Mouse (Mus musculus) limb, embryonic 11.5 days (tissue): ENCODE measurements around the gene AA986860. TPM values are rescaled to one million over a fixed set of nuclear protein-coding genes. Genes with fewer than 3 reads are reported as not detected.

Source experiments
- ATAC-seq: fragments of 200-750 bp; cut with Nextera tagmentation; 2 replicates; pipeline ENCODE4 v1.8.0; 2017; ENCODE audit warnings: low read depth; ENCODE audit not compliant: insufficient number of reproducible peaks, low FRiP score, low TSS enrichment
- DNase-seq: peaks from one replicate; pipeline ENCODE4 v3.0.0-alpha.2; 2015; ENCODE audit warnings: low spot score
- H3K27ac ChIP-seq: fragments of 300-500 bp; sonication (generic); replicated peaks from 2 replicates; pipeline ENCODE4 v1.5.1; 2014; ENCODE audit warnings: low read depth, mild to moderate bottlenecking, low read length
- H3K27me3 ChIP-seq: fragments of 300-500 bp; sonication (generic); 2 replicates; pipeline ENCODE4 v1.6.1; 2014; ENCODE audit warnings: mild to moderate bottlenecking, low read length, mixed read lengths; ENCODE audit not compliant: control insufficient read depth, insufficient read depth
- H3K36me3 ChIP-seq: fragments of 300-500 bp; sonication (generic); 2 replicates; pipeline ENCODE4 v1.6.1; 2014; ENCODE audit warnings: mild to moderate bottlenecking, low read length, moderate library complexity, mixed read lengths; ENCODE audit not compliant: control insufficient read depth, insufficient read depth
- H3K4me1 ChIP-seq: fragments of 300-500 bp; sonication (generic); 2 replicates; pipeline ENCODE4 v1.6.1; 2014; ENCODE audit warnings: low read length, mixed read lengths; ENCODE audit not compliant: control insufficient read depth, insufficient read depth
- H3K4me2 ChIP-seq: fragments of 300-500 bp; sonication (generic); 2 replicates; pipeline ENCODE4 v1.6.1; 2014; ENCODE audit warnings: low read depth, mild to moderate bottlenecking, moderate library complexity; ENCODE audit not compliant: severe bottlenecking
- H3K4me3 ChIP-seq: fragments of 300-500 bp; sonication (generic); 2 replicates; pipeline ENCODE4 v1.5.1; 2014; ENCODE audit warnings: low read depth, low read length
- H3K9ac ChIP-seq: fragments of 300-500 bp; sonication (generic); 2 replicates; pipeline ENCODE4 v1.6.1; 2014; ENCODE audit warnings: mild to moderate bottlenecking, low read length
- H3K9me3 ChIP-seq: fragments of 300-500 bp; sonication (generic); 2 replicates; pipeline ENCODE4 v1.6.1; 2016; ENCODE audit warnings: low read length; ENCODE audit not compliant: control insufficient read depth
- WGBS: fragments of 180-500 bp; shearing (Covaris S2); extraction: QIAGEN DNeasy Blood & Tissue Kit; methylation state at CpG from one replicate; pipeline ENCODE4 v1.1.7; 2014; 5-methylcytosine and 5-hydroxymethylcytosine counted together
- polyA plus RNA-seq: library from polyadenylated mRNA; unstranded; fragments of >200 nt; fragmentation: Nextera tagmentation; extraction: Ambion mirVana; gene quantifications from 2 replicates; pipeline ENCODE4 v1.2.1, GENCODE M21; 2014

Gene AA986860
- polyA plus RNA-seq, 1 experiment from 2014 or later, result 0.59 TPM

DNA sequence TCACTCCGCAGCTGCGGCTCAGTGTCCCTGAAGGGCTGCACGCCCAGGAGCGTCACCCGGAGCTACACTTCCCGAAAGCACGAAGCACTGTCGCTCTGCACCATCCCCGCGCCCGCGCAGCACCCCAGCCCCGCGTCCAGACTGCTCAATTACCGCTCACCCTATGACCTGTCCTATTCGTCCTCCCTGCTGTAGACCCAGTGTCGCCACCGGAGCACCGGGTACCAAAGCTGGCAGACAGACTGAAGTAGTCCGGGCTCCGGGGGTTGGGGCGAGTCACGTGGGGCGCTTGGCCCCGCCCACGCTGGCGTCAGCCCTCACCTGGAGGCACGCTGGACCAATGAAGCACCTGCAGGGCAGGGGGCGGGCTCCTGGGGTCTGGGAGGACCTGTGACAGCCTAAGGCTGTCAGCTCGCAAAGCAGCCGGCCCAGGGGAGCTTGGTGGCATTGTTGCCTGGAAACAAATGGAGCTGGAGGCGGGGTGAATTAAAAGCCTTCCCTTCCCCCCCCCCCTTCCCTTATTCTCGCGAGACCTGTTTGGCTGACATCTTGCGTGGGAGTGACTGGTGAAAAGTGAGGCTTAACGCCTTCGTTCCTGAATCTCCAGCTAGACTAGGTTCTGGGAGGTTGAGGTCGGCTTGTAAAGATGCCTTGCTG is 16.1 kb upstream of the AA986860 start, which contains the start of gene Gm29427:
Gene Gm29427, minus strand, starts transcription at position 239 of the 657 bp plus-strand sequence.
- Histone ChIP-seq H3K27me3 (no peaks in the 10 kb centered on the region), H3K4me2 (peak within 1 kb of the TSS; percentile 99), H3K4me3 (peak within 1 kb of the TSS; percentile 84), H3K9ac (peak within 1 kb of the TSS; percentile 93), H3K9me3 (no peaks in the 10 kb centered on the region), H3K4me1 (peaks cover 2% of the 10 kb centered on the region; the same call in 1 of the 2 replicates), H3K36me3 (no peaks in the 10 kb centered on the region), H3K27ac (no peak within 1 kb of the TSS)
- WGBS, result under 1% methylated on average over 38 of the region's 38 CpGs
- ATAC-seq (peak; percentile 95), DNase-seq (peak; percentile 89)

DNA sequence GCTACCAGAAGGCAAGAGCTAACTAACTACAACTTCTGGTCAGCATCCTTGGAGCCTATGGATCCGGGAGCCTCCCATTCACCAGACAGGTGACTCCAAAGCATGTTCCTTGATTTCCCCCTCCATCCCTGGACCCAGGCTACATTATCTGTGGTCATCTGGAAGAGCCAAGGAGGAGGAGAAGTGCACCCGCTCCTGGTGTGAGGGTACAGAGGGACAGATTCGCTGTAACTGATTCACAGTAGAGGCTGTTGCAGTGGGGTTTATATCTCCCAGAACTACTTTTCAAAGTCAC is 15.6 kb upstream of the AA986860 start:
- peak overlapping the region; percentile 84 for H3K4me3 ChIP-seq
- 0% methylated on average over 3 of the region's 3 CpGs for WGBS
- no peaks in the 10 kb centered on the region for H3K27me3 ChIP-seq
- DNase-seq (no peak), ATAC-seq (no peak; the same call in none of the 2 replicates)
- H3K9me3 ChIP-seq, result no peaks in the 10 kb centered on the region
- H3K36me3 ChIP-seq, result no peaks in the 10 kb centered on the region
- H3K9ac ChIP-seq, result peak overlapping the region; percentile 93
- peaks cover 2% of the 10 kb centered on the region; the same call in 1 of the 2 replicates for H3K4me1 ChIP-seq
- H3K4me2 ChIP-seq, result peak overlapping the region; percentile 99
- H3K27ac ChIP-seq, result no peak overlapping the region

DNA sequence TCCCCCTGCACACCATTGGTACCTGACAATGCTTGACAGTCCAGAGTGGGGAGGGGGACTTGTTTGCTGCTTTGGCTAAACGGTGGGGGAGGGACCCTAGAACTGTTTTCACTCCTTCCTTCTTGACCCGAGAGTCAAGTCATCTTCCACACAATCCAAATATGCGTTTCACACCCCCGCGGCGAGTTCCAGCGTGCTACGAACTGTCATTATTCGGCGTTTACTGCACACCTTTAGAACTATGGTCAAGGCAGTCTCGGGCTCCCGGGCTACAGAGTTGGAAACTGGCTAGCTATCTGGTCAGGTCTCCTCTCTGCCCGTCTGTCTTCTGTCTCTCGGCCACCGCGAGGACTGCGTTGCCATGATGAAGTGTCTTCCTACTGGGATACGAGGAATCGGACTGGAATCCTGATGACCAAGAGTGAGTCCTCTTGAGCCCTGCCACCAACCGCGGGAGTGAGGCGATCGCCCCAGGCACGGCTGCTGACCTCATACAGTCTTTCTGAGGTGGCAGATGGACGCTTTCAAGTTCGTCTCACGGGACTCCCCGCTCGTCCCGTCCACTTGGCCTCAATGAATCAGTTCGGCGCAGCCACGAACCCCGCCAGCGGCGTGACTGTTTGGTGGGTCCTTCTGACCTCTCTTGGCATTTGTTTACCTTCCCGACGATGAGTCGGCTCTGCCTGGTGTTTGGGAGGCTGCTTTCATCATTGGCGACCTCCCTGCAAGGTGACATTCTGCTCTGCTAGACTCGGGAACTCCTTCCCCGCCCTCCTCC is 15.1 kb upstream of the AA986860 start:
- H3K36me3 ChIP-seq, result no peaks in the 10 kb centered on the region
- H3K27ac ChIP-seq, result no peak overlapping the region
- peaks cover 2% of the 10 kb centered on the region; the same call in 1 of the 2 replicates for H3K4me1 ChIP-seq
- peak overlapping the region; percentile 93 for H3K9ac ChIP-seq
- H3K4me3 ChIP-seq, result peak overlapping the region; percentile 84
- H3K27me3 ChIP-seq, result no peaks in the 10 kb centered on the region
- 0% methylated on average over 42 of the region's 42 CpGs for WGBS
- H3K9me3 ChIP-seq, result no peaks in the 10 kb centered on the region
- peak overlapping the region; percentile 99 for H3K4me2 ChIP-seq
- no peak for DNase-seq
- ATAC-seq, result peak; percentile 8; the same call in 1 of the 2 replicates

DNA sequence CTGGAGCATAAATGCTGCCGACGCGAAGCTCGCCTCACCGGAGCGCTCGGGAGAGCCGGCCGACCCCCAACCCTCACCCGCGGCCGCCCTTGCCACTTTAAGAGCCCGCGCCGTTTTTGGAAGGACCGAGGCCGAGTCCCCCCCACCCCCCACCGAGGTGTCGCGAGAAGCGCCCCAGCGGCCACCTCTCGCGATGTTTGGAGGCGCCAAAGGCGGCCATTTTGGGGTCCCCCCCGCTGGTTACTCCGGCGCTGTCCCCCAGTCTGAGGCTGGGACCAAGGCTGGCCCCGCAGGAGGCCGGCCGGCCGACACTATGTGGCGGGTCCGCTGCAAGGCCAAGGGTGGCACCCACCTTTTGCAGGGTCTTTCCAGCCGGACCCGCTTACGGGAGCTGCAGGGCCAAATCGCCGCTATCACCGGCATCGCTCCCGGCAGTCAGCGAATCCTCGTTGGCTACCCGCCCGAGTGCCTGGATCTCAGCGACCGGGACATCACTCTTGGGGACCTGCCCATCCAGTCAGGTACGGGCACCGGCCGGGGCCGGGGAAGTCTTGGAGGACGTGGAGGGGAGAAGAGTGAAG is 14.4 kb upstream of the AA986860 start, which contains the start of gene Yod1:
Gene Yod1, plus strand, starts transcription at position 37 of the 581 bp plus-strand sequence.
- H3K4me3 ChIP-seq, result peak within 1 kb of the TSS; percentile 84
- H3K4me2 ChIP-seq, result peak within 1 kb of the TSS; percentile 99
- DNase-seq, result peak; percentile 92
- H3K36me3 ChIP-seq, result no peaks in the 10 kb centered on the region
- H3K4me1 ChIP-seq, result peaks cover 2% of the 10 kb centered on the region; the same call in 1 of the 2 replicates
- no peak within 1 kb of the TSS; the same call in 1 of the 2 replicates for H3K27ac ChIP-seq
- no peaks in the 10 kb centered on the region for H3K9me3 ChIP-seq
- under 1% methylated on average over 54 of the region's 54 CpGs for WGBS
- peak; percentile 79 for ATAC-seq
- H3K9ac ChIP-seq, result peak within 1 kb of the TSS; percentile 93
- H3K27me3 ChIP-seq, result no peaks in the 10 kb centered on the region

DNA sequence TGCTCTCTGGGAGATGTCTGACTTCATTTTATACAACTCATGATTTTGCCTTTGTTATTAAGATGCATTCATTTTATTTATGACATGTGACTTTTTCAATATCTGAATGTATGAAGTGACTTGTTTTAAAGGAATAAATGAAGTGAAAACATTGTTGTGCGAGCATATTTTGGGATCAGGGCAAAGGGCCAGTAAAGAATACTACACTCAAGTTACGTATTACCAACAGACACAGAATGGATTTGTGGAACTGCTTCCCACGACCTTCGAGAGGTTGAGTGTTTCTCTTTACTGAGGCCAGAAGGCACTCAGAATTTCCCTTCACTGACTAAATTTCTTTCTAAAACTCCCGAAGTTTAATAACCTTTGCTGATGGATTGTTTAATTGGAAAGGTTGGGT is 7.6 kb upstream of the AA986860 start:
- H3K27ac ChIP-seq, result no peak overlapping the region
- no peaks in the 10 kb centered on the region for H3K36me3 ChIP-seq
- H3K9ac ChIP-seq, result no peak overlapping the region
- no peak overlapping the region for H3K4me3 ChIP-seq
- DNase-seq, result no peak
- no peaks in the 10 kb centered on the region for H3K27me3 ChIP-seq
- WGBS, result 94% methylated on average over 5 of the region's 5 CpGs
- H3K4me2 ChIP-seq, result no peak overlapping the region
- no peak for ATAC-seq
- H3K9me3 ChIP-seq, result no peaks in the 10 kb centered on the region
- H3K4me1 ChIP-seq, result no peaks in the 10 kb centered on the region

DNA sequence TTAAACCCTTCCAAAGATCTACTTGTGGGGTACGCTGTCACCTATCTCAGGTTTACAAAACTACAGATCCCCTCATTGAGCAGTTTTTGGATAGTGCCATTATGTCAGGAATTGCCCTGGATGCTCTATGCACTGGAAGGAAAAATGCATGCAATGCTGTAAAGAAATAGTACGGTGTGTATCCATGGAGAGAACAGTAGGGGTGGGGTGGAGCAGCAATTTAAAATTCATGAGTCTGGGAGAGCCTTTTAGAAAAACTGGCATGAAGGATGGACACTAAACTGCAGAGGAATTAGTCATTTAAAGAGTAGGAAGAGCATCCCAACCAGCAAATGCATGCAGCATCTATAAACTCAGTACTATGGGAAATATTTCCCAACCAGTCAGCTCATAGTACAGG is 5.4 kb upstream of the AA986860 start:
- H3K27ac ChIP-seq, result no peak overlapping the region
- no peak overlapping the region for H3K9ac ChIP-seq
- no peak for ATAC-seq
- H3K36me3 ChIP-seq, result no peaks in the 10 kb centered on the region
- H3K4me3 ChIP-seq, result no peak overlapping the region
- H3K27me3 ChIP-seq, result no peaks in the 10 kb centered on the region
- 90% methylated on average over 2 of the region's 2 CpGs for WGBS
- H3K4me2 ChIP-seq, result no peak overlapping the region
- H3K9me3 ChIP-seq, result no peaks in the 10 kb centered on the region
- DNase-seq, result no peak
- H3K4me1 ChIP-seq, result no peaks in the 10 kb centered on the region

DNA sequence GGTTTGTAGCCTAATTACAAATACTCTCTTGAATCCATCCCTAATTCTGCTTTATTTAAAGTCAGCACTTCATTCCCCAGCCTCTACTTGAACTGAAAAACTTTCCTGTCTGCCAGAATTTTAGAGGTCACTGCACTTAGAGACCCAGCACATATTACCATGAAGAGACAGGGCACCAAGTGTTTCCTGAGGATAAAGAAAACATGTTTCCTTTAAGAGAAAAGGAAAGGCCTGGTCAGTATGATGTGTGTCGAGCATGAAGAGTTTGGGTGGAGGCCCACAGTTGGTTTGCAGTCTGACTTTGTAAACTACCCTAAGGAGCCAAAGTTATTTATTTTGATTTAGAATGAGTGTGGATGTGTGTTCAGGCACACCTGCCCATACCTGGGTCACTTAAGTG is 3.7 kb upstream of the AA986860 start:
- Histone ChIP-seq H3K9ac (no peak overlapping the region), H3K27me3 (no peaks in the 10 kb centered on the region), H3K9me3 (no peaks in the 10 kb centered on the region), H3K4me3 (no peak overlapping the region), H3K4me1 (no peaks in the 10 kb centered on the region), H3K4me2 (no peak overlapping the region), H3K36me3 (no peaks in the 10 kb centered on the region), H3K27ac (no peak overlapping the region)
- ATAC-seq (no peak), DNase-seq (no peak)
- WGBS, result 76% methylated on average over 1 of the region's 1 CpGs

DNA sequence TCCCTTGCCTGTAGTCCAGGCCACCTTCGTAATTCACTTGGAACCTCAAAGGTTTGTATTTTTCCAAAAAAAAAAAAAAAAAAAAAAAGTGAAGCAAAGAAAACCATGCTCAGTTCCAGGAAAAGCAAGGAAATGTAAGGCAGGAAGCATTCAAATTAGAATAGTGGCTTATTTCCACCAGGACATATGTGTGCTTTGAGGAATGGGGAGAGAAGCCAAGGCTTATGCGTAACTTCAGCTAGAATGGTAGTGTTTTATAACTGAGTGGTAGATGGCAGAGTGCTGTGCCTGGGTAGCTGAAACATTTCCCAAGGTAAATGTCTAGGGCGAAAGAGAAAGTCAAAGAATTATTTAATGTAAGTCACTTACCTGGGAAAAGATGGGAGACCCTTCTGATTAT is 3.1 kb upstream of the AA986860 start:
- ATAC-seq (no peak), DNase-seq (no peak)
- Histone ChIP-seq H3K4me2 (no peak overlapping the region), H3K9me3 (no peaks in the 10 kb centered on the region), H3K4me1 (no peaks in the 10 kb centered on the region), H3K4me3 (no peak overlapping the region), H3K36me3 (no peaks in the 10 kb centered on the region), H3K27me3 (no peaks in the 10 kb centered on the region), H3K27ac (no peak overlapping the region), H3K9ac (no peak overlapping the region)
- 93% methylated on average over 3 of the region's 3 CpGs for WGBS
